Mouse (Mus musculus): ENCODE data around the gene Trp53. TPM values are rescaled to one million over a fixed set of nuclear protein-coding genes. Genes with fewer than 3 reads are reported as not detected.
A peak's percentile ranks its signal among the peaks of the same experiment; 100 is the strongest.

Gene Trp53
- polyA plus RNA-seq, 1 experiment from 2014 or later, result 48.9 TPM

GRCm38 (mm10) chr11:69585718-69586325, 5.7 kb downstream of the Trp53 start:
- Histone ChIP-seq H3K36me3 (ENCODE audit: control insufficient read depth, insufficient read depth, low read length) (peaks cover 15% of the 10 kb centered on the region), H3K4me2 (ENCODE audit: low read length) (no peak overlapping the region), H3K27me3 (ENCODE audit: control insufficient read depth, insufficient read depth, low read depth, low read length) (no peaks in the 10 kb centered on the region), H3K4me3 (ENCODE audit: low read depth, low read length) (no peak overlapping the region), H3K9me3 (replicated peaks; ENCODE audit: control insufficient read depth, low read length, poor library complexity, severe bottlenecking) (no peaks in the 10 kb centered on the region), H3K9ac (ENCODE audit: low read depth, low read length) (no peak overlapping the region), H3K4me1 (ENCODE audit: control insufficient read depth, insufficient read depth, low read length) (peaks cover 6% of the 10 kb centered on the region), H3K27ac (ENCODE audit: low read length) (no peak overlapping the region)
- 81% methylated on average over 7 of the region's 7 CpGs for WGBS
- no peak for ATAC-seq

GRCm38 (mm10) chr11:69589207-69589834, 9.2 kb downstream of the Trp53 start:
- Histone ChIP-seq H3K9ac (ENCODE audit: low read depth, low read length) (no peak overlapping the region), H3K4me3 (ENCODE audit: low read depth, low read length) (no peak overlapping the region), H3K4me1 (ENCODE audit: control insufficient read depth, insufficient read depth, low read length) (no peaks in the 10 kb centered on the region), H3K27me3 (ENCODE audit: control insufficient read depth, insufficient read depth, low read depth, low read length) (no peaks in the 10 kb centered on the region), H3K9me3 (replicated peaks; ENCODE audit: control insufficient read depth, low read length, poor library complexity, severe bottlenecking) (no peaks in the 10 kb centered on the region), H3K27ac (ENCODE audit: low read length) (no peak overlapping the region), H3K4me2 (ENCODE audit: low read length) (no peak overlapping the region), H3K36me3 (ENCODE audit: control insufficient read depth, insufficient read depth, low read length) (peaks cover 15% of the 10 kb centered on the region)
- no peak for ATAC-seq
- 95% methylated on average over 22 of the region's 22 CpGs for WGBS

GRCm38 (mm10) chr11:69590622-69591021, 10.5 kb downstream of the Trp53 start:
- ATAC-seq, result no peak
- no peak overlapping the region for H3K4me2 ChIP-seq (ENCODE audit: low read length)
- H3K9me3 ChIP-seq (replicated peaks; ENCODE audit: control insufficient read depth, low read length, poor library complexity, severe bottlenecking), result no peaks in the 10 kb centered on the region
- H3K9ac ChIP-seq (ENCODE audit: low read depth, low read length), result no peak overlapping the region
- H3K27ac ChIP-seq (ENCODE audit: low read length), result no peak overlapping the region
- peaks cover 15% of the 10 kb centered on the region for H3K36me3 ChIP-seq (ENCODE audit: control insufficient read depth, insufficient read depth, low read length)
- H3K27me3 ChIP-seq (ENCODE audit: control insufficient read depth, insufficient read depth, low read depth, low read length), result no peaks in the 10 kb centered on the region
- no peak overlapping the region for H3K4me3 ChIP-seq (ENCODE audit: low read depth, low read length)
- whole genome bisulfite sequencing, result 94% methylated on average over 8 of the region's 8 CpGs
- no peaks in the 10 kb centered on the region for H3K4me1 ChIP-seq (ENCODE audit: control insufficient read depth, insufficient read depth, low read length)

GRCm38 (mm10) chr11:69591424-69591823, 11.3 kb downstream of the Trp53 start:
- no peak for ATAC-seq
- H3K9me3 ChIP-seq (replicated peaks; ENCODE audit: control insufficient read depth, low read length, poor library complexity, severe bottlenecking), result no peaks in the 10 kb centered on the region
- 89% methylated on average over 3 of the region's 3 CpGs for WGBS
- H3K4me1 ChIP-seq (ENCODE audit: control insufficient read depth, insufficient read depth, low read length), result no peaks in the 10 kb centered on the region
- H3K4me2 ChIP-seq (ENCODE audit: low read length), result no peak overlapping the region
- no peak overlapping the region for H3K4me3 ChIP-seq (ENCODE audit: low read depth, low read length)
- peaks cover 15% of the 10 kb centered on the region for H3K36me3 ChIP-seq (ENCODE audit: control insufficient read depth, insufficient read depth, low read length)
- no peak overlapping the region for H3K27ac ChIP-seq (ENCODE audit: low read length)
- no peaks in the 10 kb centered on the region for H3K27me3 ChIP-seq (ENCODE audit: control insufficient read depth, insufficient read depth, low read depth, low read length)
- H3K9ac ChIP-seq (ENCODE audit: low read depth, low read length), result no peak overlapping the region

DNA sequence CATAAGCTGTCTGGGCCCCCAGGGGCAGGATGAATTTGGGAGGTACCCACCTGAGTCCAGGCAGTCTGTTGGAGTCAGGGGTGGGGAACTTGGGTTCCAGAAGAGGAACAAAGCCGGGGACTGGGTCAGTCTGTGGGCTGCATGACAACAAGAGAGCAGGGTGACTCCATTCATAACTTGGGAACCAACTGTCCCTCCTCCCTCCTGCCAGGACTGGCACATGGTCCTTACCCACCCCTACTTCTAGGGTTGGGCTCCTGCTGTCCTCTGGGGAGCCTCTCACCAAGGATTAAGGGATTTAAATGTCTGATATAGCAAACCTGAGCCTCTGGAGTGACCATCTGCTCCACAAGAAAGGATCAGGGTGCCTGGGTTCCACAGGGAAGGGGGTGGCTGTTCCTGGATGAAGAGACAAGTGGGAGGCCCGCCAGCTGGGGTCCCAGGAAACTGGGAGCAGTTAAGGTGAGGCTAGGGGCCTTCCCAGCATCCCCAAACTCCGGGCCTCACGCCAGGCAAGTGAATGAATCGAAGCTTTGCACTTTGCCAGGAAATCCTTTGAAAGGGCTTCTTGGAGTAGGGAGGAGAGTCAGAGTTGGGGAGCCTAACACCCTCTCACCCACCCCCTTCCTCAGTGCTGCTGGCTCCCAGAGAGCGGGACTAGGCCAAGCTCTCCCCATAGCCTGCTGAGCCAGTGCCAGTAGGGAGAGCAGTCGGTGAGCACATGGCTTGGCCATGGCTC, 11.9 kb downstream of the Trp53 start:
- H3K27ac ChIP-seq (ENCODE audit: low read length), result peak overlapping the region; percentile 33; the same call in 1 of the 2 replicates
- no peaks in the 10 kb centered on the region for H3K9me3 ChIP-seq (replicated peaks; ENCODE audit: control insufficient read depth, low read length, poor library complexity, severe bottlenecking)
- H3K27me3 ChIP-seq (ENCODE audit: control insufficient read depth, insufficient read depth, low read depth, low read length), result no peaks in the 10 kb centered on the region
- H3K4me1 ChIP-seq (ENCODE audit: control insufficient read depth, insufficient read depth, low read length), result no peaks in the 10 kb centered on the region
- peak; percentile 91 for ATAC-seq
- peaks cover 15% of the 10 kb centered on the region for H3K36me3 ChIP-seq (ENCODE audit: control insufficient read depth, insufficient read depth, low read length)
- no peak overlapping the region for H3K4me2 ChIP-seq (ENCODE audit: low read length)
- 65% methylated on average over 7 of the region's 7 CpGs for WGBS
- H3K4me3 ChIP-seq (ENCODE audit: low read depth, low read length), result no peak overlapping the region
- H3K9ac ChIP-seq (ENCODE audit: low read depth, low read length), result no peak overlapping the region

DNA sequence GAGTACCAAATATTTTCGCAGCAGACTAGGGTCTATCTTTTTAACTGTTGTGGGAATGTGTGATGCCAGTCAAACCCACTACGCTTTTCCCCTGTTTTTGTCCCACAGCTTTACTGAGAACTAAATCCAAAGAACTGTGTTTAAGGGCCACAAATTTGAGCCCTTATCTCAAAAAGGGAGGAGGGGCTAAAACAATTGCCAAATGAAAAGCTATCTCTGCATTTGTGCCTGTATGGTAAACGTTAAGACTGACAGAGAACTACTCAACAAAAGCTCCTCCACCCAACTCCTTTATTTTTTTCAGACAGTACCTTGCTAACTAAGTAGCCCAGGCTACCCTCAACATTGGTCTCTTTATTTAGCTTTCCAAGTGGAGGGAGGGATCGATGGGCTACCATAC, 12.6 kb downstream of the Trp53 start:
- ATAC-seq, result no peak
- Histone ChIP-seq H3K9me3 (replicated peaks; ENCODE audit: control insufficient read depth, low read length, poor library complexity, severe bottlenecking) (no peaks in the 10 kb centered on the region), H3K9ac (ENCODE audit: low read depth, low read length) (no peak overlapping the region), H3K4me2 (ENCODE audit: low read length) (no peak overlapping the region), H3K27me3 (ENCODE audit: control insufficient read depth, insufficient read depth, low read depth, low read length) (no peaks in the 10 kb centered on the region), H3K4me1 (ENCODE audit: control insufficient read depth, insufficient read depth, low read length) (no peaks in the 10 kb centered on the region), H3K4me3 (ENCODE audit: low read depth, low read length) (no peak overlapping the region), H3K27ac (ENCODE audit: low read length) (no peak overlapping the region), H3K36me3 (ENCODE audit: control insufficient read depth, insufficient read depth, low read length) (peaks cover 12% of the 10 kb centered on the region)
- WGBS, result 90% methylated on average over 4 of the region's 4 CpGs

DNA sequence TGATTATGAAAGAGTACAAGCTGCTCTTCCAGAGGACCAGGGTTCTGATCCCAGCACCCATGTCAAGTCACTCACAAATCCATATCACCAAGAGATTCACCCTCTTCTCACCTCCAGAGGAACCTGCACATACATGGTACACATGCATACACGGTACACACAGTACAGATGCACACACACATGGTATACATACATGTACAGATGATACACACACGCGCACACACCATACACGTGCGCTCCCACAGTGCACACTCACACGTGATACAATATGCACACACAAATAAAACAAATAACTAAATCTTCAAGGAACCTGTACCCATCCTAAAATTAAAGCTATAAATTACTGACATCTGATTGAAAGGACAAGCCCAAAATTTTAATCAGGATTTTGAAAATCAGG, 14.7 kb downstream of the Trp53 start:
- ATAC-seq, result no peak
- Histone ChIP-seq H3K9ac (ENCODE audit: low read depth, low read length) (no peak overlapping the region), H3K9me3 (replicated peaks; ENCODE audit: control insufficient read depth, low read length, poor library complexity, severe bottlenecking) (no peaks in the 10 kb centered on the region), H3K4me2 (ENCODE audit: low read length) (no peak overlapping the region), H3K27me3 (ENCODE audit: control insufficient read depth, insufficient read depth, low read depth, low read length) (no peaks in the 10 kb centered on the region), H3K4me3 (ENCODE audit: low read depth, low read length) (no peak overlapping the region), H3K27ac (ENCODE audit: low read length) (no peak overlapping the region), H3K4me1 (ENCODE audit: control insufficient read depth, insufficient read depth, low read length) (no peaks in the 10 kb centered on the region; the same call in 1 of the 2 replicates), H3K36me3 (ENCODE audit: control insufficient read depth, insufficient read depth, low read length) (peaks cover 5% of the 10 kb centered on the region)
- 99% methylated on average over 6 of the region's 6 CpGs for WGBS

DNA sequence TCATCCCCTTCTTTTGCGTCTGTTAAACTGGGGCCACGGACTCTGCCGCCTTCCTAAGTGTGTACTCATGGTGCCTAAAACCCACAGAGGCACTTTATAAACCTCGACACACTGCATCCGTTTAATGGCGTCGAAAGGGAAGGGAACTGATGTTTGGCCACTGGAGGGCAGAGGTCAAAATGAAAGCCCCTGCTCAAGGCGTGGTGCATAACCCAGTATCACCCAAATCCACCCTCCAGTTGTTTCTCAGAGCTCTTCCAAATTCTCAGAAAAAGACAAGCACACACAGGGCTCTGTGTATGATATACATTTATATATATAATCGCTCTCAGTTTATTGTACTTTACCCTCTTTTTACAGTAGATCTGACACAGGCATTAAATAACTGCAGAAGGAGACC, 19.3 kb downstream of the Trp53 start:
- Histone ChIP-seq H3K27ac (ENCODE audit: low read length) (0 out of 2 replicates have a peak overlapping the region, but pooled peaks have one; percentile 14), H3K4me2 (ENCODE audit: low read length) (no peak overlapping the region), H3K9me3 (replicated peaks; ENCODE audit: control insufficient read depth, low read length, poor library complexity, severe bottlenecking) (no peaks in the 10 kb centered on the region), H3K36me3 (ENCODE audit: control insufficient read depth, insufficient read depth, low read length) (peaks cover 7% of the 10 kb centered on the region), H3K4me1 (ENCODE audit: control insufficient read depth, insufficient read depth, low read length) (peaks cover 16% of the 10 kb centered on the region), H3K4me3 (ENCODE audit: low read depth, low read length) (no peak overlapping the region), H3K9ac (ENCODE audit: low read depth, low read length) (no peak overlapping the region), H3K27me3 (ENCODE audit: control insufficient read depth, insufficient read depth, low read depth, low read length) (no peaks in the 10 kb centered on the region)
- ATAC-seq, result no peak
- 12% methylated on average over 9 of the region's 9 CpGs for WGBS

DNA sequence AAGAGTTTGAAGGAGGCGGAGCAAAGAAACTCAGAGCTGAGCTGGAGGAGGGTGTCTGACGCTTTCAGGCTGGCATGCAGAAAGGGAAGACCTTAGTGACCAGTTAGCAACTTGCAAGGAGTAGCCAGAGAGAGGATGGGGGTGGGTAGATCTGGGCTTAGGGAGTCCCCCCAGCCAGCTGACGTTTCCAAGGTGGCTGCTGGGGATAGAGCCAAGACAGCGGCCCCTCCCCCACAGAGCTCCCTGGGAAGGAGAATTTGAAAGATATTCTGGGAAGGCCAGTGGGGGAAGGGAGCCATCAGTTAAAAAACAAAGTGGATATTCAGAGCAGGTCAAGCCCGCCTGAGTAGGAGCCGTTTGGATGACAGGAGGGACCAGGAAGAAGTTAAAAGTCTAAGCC, 19.9 kb downstream of the Trp53 start:
- Histone ChIP-seq H3K9ac (ENCODE audit: low read depth, low read length) (no peak overlapping the region), H3K4me1 (ENCODE audit: control insufficient read depth, insufficient read depth, low read length) (peaks cover 17% of the 10 kb centered on the region), H3K9me3 (replicated peaks; ENCODE audit: control insufficient read depth, low read length, poor library complexity, severe bottlenecking) (no peaks in the 10 kb centered on the region), H3K36me3 (ENCODE audit: control insufficient read depth, insufficient read depth, low read length) (peaks cover 7% of the 10 kb centered on the region), H3K27ac (ENCODE audit: low read length) (peak overlapping the region; percentile 23; the same call in 1 of the 2 replicates), H3K27me3 (ENCODE audit: control insufficient read depth, insufficient read depth, low read depth, low read length) (no peaks in the 10 kb centered on the region), H3K4me2 (ENCODE audit: low read length) (no peak overlapping the region), H3K4me3 (ENCODE audit: low read depth, low read length) (no peak overlapping the region)
- 13% methylated on average over 6 of the region's 6 CpGs for WGBS
- peak; percentile 31; the same call in 1 of the 2 replicates for ATAC-seq

Measured in midbrain, embryonic 16.5 days (tissue).